Mouse (Mus musculus) kidney, postnatal 14 days (tissue): ENCODE measurements at regions not wholly inside any gene's neighbourhood (a gene's known extent, or its start where the extent isn't known, plus 50 kb on each side); places are given as distances from the start of the nearest gene placed in this dataset.
A peak's percentile ranks its signal among the peaks of the same experiment; 100 is the strongest.

Source experiments
- DNase-seq: peaks from one replicate; pipeline ENCODE4 v3.0.0; 2022; ENCODE audit warnings: mixed read lengths

DNA sequence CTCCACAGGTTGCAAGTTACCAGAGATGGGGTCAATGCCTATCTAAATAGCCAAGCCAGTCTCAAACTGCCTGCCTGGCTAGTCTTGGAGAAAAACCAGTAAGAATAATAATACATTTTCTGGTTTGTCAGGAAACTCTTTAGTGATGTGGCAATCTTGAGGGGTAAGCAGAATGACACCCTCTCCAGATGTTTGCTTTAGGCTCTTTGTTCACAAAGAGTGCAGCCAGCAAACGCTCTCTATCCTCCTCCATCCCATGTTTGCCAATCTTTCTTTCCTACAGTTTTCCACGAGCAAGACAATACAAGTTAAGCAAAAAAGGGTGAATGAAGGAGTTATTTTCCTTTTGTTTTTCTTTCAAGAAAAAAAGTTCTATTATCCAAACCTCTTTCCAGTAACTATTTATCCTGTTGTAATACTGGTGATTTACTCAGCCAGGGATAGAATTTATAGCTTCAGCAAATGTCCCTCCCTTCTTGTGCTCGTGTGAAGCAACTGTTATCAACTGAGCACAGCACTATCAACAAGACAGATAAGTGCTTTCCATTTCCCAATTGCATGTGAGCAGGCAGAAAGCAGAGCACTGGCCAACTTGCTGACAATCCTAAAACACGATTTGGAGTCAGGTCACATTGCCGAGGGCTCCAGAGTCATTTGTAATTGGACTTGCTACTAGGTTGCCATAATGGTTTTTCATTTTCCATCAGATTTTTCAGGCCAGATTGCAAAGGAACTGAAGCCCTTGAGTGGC lies 873.5 kb downstream of the Rapgef2 start:
- DNase-seq = no peak

DNA sequence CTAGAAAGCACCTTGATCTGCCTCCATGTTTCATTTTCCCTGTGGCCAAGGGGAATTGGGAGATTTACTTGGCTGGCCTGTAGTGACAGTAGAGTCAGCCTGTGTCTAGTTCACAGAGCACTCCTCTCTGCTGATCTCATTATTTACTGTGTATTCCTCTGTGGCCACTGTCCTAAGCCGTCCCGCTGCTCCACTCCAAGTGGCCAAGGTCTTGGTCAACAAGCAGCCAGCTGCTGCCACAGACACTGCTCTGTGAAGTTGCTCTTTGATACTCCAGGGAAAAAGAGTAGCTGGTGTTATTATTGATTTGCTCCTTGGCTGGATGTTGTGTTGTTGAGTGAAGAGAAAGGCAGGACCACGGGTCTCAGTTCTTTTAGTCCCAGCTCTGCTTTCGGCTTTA lies 874.9 kb downstream of the Rapgef2 start:
- no peak for DNase-seq

DNA sequence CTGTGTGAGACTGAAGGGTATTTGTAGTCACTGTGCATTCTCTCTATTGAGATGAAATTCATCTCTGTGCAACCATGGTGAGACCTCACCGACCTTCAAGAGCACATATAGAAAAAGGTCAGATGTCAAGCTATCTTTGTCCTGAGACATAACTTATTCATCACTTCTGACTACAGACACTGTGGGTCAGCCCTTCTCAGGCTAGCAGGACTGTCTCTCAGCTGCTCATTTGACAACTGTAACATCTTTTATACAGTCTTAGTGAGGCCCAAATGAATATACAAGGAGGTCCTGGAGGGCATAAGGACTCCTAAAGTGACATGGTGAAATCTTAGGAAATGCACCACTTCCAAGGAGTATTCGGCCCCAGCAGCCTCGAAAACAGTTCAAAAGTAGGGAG lies 877.1 kb downstream of the Rapgef2 start:
- DNase-seq = no peak

DNA sequence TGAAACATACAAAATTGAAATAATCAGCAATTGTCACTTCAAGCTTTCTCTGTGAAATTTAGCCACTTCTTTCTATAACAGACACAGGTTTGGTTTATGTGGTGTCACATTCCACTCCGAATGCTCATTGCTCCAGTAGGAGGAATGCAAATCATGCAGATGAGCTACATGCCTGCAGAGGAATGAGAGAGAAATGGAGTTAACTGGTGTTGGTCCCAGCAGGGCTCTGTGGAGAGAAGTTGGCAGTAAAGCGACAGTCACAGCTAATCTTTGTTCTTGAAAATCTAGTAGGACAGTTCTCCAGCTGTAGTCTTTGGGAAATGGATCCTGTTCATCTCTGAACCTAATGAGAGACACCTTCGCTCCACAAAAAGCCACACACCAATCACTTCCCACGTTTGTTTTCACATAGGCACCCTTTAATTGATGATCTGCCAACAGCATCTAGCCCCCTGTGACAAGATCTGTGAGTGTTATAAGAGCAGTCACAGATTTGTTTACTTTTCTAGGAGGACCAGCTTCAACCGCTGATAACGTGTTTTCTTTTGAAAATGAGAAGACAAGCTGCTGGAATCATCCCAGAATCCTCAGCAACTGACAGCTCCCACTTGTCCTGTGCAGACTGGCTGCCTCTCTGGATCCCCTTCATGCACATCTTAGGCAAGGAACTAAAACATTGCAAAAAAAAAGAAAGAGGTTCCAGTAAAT lies 880.4 kb downstream of the Rapgef2 start:
- DNase-seq = no peak

DNA sequence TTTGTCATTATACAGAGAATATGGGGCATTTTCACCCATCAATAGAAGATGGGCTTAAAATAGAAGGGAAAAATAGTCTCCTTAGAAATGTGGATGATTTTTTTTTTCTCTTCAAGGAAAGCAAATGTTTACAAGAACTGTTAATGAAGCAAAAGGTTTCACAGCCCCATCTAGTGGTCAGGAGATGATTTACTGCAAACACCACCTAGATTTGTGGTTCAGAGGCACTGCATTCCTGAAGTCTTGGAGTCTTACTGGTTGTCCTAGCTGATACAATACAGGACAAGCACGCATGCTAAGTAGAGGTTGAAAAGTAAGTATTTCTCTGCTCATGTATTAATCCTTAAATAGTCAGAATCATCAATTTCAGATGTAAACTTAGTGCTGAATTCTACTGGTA lies 927.9 kb downstream of the Rapgef2 start:
- DNase-seq = peak; percentile 27

DNA sequence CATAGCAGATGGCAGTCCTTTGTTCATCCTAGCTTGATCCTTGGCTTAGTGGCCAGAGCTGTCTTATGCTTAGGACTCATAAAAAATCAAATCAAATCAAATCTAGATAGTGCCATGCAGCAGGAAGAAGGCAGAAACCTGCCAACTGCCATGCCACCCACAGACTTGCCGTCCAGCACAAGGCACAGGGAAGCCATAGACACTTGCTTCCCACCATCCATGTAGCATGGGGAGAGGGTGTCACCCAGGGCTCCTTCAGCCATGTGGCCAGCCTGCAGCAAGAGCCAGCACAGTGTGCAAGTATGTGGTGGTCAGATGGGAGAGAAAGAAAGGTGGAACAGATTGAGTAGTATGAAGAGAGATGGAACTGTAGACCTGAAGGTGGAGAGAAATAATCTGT lies 946.4 kb downstream of the Rapgef2 start:
- DNase-seq = no peak

DNA sequence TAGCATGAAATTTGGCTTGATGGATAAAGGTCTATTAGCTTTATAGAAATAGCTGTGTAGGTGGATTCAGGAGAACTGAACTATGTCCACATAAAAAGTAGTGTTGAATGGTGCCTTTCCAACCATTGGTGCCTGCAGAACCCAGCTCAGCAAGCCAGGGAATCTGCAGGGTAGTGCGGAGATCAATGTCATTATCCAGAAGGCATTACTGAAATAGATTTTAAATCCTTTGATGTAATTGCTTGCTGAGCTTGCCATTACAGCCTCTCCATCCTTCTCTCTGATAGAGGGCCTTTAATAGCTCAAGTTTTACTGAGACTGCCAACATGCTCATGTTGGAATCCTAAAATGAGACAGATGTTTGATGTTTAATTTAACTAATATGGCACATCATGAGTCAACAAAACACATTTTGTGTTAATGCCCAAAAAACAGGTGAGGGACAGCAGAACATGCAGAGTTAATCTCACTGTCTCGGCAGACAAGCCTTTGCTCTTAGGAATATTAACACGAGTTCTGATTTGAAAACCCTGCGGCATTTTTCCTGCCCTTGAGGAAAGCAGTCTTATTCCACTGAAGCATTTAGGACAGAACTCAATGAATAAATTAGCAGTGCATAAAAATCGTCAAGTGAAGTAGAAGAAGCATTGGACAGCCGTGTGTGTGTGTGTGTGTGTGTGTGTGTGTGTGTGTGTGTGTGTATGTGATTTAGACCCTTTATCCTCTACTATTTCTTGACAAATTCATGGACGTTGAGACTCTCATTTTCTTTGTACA lies 974.5 kb downstream of the Rapgef2 start:
- no peak for DNase-seq

DNA sequence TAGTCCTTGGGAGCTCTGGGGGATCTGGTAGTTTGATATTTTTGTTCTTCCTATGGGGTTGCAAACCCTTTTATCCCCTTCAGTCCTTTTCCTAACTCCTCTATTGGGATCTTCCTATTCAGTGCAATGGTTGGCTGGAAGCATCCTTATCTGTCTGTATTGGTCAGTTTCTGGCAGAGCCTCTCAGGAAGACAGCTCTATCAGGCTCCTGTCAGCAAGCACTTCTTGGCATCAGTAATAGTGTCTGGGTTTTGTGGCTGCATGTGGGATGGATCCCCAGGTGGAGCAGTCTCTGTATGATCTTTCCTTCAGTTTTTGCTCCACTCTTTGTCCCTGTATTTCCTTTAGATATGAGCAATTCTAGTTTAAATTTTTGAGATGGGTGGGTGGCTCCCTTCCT lies 985.8 kb downstream of the Rapgef2 start:
- no peak for DNase-seq

DNA sequence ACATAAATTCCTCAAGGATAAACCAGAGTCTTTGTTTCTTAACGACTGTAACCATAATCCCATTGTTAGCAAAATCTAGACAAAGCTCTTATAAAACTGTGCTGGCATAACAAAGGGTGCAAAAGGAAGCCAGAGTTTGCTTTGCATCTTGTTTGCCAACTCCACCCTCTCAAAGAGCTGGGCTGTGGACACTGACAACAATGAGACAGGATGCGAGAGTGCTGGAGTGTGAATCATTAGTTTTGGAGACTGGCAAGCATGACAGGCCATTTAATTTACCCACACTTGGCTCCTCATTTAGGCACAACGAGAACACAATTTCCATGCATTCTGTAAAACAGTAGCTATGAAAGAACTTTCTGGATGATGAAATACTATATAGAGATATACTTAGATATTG lies 994.4 kb downstream of the Rapgef2 start:
- DNase-seq = no peak

DNA sequence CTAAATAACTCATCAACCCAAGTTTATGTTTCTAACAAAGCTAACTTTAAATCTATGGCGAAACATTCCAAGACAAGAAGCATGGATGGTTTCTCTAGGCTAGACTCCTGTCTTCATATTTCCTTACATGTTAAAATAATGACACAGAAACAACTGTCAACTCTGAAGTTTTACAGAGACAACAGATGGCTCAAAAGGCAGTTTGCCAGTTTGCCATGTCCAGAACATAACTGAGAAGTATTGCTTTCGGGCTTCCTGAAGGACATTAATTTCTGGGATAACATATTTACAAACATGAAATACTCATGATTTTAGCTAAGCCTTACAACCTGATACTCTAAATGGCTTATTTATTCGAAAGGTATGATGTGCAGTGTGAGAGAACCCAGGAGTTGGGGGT lies 1002.2 kb downstream of the Rapgef2 start:
- DNase-seq = no peak

DNA sequence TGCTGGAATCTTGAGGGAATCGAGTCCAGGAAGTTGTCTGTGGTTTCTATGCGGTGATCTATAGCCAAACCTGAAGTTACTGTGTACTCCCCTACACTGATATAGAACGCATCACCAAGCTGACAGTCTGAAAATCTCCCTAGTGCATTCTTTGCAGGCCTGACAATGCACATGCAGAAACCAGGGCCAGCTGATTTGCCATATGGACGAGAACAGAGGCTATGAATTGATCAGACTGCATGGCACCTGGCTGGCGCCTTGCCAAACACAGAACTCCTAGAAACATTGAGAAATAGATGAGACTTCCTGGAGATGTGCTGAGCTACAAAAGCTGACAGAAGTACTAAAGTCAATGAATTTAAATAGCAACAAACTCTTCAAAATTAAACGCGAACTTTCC lies 1049.4 kb downstream of the Rapgef2 start:
- peak; percentile 1 for DNase-seq

DNA sequence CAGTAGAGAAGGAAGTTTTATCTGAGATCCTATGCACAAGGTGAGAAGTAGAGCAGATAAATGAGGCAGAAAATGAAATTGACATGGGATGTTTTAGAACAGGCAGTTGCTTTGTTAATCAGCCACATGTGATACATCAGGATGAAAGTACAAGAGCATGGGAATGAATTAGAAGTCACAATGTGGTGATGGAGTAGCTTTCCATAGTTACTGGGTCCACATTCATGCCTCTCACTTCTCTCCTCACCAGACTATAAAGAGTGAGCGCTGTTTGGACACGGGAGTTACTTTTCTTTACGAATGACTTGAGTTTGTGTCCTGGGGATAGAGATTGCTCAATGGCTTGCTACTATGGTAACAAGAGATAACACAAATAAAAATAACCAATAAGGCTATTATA lies 1076.6 kb downstream of the Rapgef2 start:
- DNase-seq = no peak

DNA sequence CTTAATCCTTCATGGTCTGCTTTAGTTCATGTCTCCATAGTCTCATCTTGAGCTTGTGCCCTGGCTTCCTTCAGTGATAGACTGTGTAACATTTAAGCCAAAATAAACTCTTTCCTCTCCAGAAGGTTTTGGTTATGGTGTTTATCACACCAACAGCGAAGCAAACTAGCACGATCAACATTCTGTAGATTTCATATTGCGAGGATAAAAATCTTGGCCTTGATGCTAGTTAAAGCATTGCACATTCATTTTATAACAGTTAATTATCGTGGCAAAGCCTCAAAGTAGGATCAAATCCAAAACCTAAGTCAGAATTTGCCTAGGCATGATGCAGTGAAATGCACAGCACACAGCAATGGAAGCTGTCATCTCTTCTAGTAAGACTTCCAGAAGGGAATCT lies 1123.7 kb downstream of the Rapgef2 start:
- no peak for DNase-seq

DNA sequence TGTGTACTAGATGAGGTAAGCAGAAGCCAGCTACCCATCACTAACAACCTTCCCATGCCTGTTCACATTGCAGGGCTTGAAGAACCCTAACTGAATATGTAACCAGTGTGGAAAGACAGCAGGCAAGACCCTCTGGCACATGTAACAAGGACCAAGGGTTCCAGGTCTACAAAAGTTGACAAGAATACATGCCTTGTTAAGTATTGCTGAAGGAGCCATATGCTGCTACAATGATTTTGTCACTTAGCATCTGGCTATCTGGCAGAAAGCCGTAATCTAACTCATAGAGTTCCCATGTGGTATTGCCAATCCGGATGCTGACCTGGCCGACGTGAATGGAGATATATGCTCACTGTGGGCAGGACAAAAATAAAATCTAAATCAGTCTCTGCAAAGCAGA lies 1127.9 kb downstream of the Rapgef2 start:
- no peak for DNase-seq
